Mouse (Mus musculus) spleen, adult 2 months (tissue): Measurements from ENCODE around the gene Sorbs1. TPM values are rescaled to one million over a fixed set of nuclear protein-coding genes. Genes with fewer than 3 reads are reported as not detected.

Source experiments
- DNase-seq, 2 experiments: peaks; one replicate each; pipeline versions ENCODE4 v3.0.0 to v3.0.0-alpha.2; 2012 to 2021; ENCODE audit warnings: low spot score in 2 of 2, low read depth in 1 of 2
- H3K27ac ChIP-seq: fragments of 200-500 bp; 2 replicates; pipeline ENCODE4 v1.5.1; 2012; ENCODE audit warnings: low read length, inconsistent platforms; ENCODE audit not compliant: insufficient read depth
- H3K27me3 ChIP-seq: fragments of 200-500 bp; 2 replicates; pipeline ENCODE4 v1.6.1; 2012; ENCODE audit warnings: mild to moderate bottlenecking, moderate library complexity, low read length, inconsistent platforms; ENCODE audit not compliant: control insufficient read depth, insufficient read depth
- H3K36me3 ChIP-seq: fragments of 200-500 bp; 2 replicates; pipeline ENCODE4 v1.6.1; 2012; ENCODE audit warnings: mild to moderate bottlenecking, low read length, inconsistent platforms; ENCODE audit not compliant: control insufficient read depth, insufficient read depth
- H3K4me1 ChIP-seq: fragments of 200-500 bp; 2 replicates; pipeline ENCODE4 v1.6.1; 2011; ENCODE audit warnings: inconsistent platforms; ENCODE audit not compliant: control insufficient read depth, insufficient read depth, insufficient read length
- H3K4me3 ChIP-seq: fragments of 200-500 bp; 2 replicates; pipeline ENCODE4 v1.5.1; 2011; ENCODE audit warnings: mild to moderate bottlenecking, inconsistent platforms; ENCODE audit not compliant: insufficient read depth, insufficient read length; ENCODE audit errors: extremely low read depth
- CTCF ChIP-seq: fragments of 200-500 bp; IDR thresholded peaks from 2 replicates; pipeline ENCODE4 v1.5.1; 2011; ENCODE audit warnings: mild to moderate bottlenecking, inconsistent platforms; ENCODE audit not compliant: insufficient read depth, insufficient read length, insufficient replicate concordance; ENCODE audit errors: extremely low read depth
- POLR2A ChIP-seq: fragments of 200-500 bp; IDR thresholded peaks from 2 replicates; pipeline ENCODE4 v1.6.1; 2011; ENCODE audit warnings: low read depth, low read length, inconsistent platforms
- WGBS: fragments of 180-500 bp; shearing (Covaris S2); methylation state at CpG from one replicate; pipeline ENCODE4 v1.1.7; 2018; 5-methylcytosine and 5-hydroxymethylcytosine counted together
- polyA plus RNA-seq: library from polyadenylated mRNA; depleted of rRNA; stranded (reverse); fragments of >200 nt; gene quantifications from 2 replicates; pipeline ENCODE4 v1.2.3, GENCODE M21; 2012

The Sorbs1 gene
- polyA plus RNA-seq, 1 experiment = 6.4 TPM

DNA sequence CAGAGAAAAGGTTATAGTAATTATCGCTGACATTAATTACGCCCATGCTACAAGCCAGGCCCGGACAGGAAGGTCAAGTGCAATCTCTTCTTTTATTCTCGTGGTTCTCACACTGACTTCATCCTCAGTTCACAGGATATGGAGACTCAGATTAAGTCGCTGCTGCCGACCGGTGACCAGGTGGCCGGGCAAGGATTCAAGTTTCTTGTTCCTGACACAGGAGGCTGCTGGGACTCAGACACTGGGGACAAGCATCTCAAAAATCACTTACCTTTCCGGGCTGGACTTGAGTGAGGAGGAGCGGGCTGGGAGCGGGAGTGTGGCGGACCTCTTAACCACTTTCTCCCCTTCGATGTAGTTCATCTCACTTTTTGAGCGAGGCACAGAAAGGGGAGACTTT is 161.6 kb downstream of the Sorbs1 start:
- Histone ChIP-seq H3K4me1 (no peaks in the 10 kb centered on the region), H3K27me3 (no peaks in the 10 kb centered on the region), H3K36me3 (no peaks in the 10 kb centered on the region; the same call in 1 of the 2 replicates), H3K27ac (no peak overlapping the region), H3K4me3 (no peak overlapping the region)
- TF ChIP-seq POLR2A (no peak), CTCF (no peak)
- no peak for DNase-seq
- WGBS = 91% methylated on average over 14 of the region's 14 CpGs

- Histone ChIP-seq H3K27me3 (no peaks in the 10 kb centered on the region), H3K36me3 (no peaks in the 10 kb centered on the region; the same call in 1 of the 2 replicates), H3K4me3 (no peak overlapping the region), H3K27ac (no peak overlapping the region; the same call in 1 of the 2 replicates), H3K4me1 (no peaks in the 10 kb centered on the region)
- 90% methylated on average over 4 of the region's 4 CpGs for WGBS
- TF ChIP-seq CTCF = no peak
- no peak for TF ChIP-seq POLR2A
- no peak for DNase-seq
Observed at GRCm38 (mm10) chr19:40350835-40351234, 162.7 kb downstream of the Sorbs1 start.

DNA sequence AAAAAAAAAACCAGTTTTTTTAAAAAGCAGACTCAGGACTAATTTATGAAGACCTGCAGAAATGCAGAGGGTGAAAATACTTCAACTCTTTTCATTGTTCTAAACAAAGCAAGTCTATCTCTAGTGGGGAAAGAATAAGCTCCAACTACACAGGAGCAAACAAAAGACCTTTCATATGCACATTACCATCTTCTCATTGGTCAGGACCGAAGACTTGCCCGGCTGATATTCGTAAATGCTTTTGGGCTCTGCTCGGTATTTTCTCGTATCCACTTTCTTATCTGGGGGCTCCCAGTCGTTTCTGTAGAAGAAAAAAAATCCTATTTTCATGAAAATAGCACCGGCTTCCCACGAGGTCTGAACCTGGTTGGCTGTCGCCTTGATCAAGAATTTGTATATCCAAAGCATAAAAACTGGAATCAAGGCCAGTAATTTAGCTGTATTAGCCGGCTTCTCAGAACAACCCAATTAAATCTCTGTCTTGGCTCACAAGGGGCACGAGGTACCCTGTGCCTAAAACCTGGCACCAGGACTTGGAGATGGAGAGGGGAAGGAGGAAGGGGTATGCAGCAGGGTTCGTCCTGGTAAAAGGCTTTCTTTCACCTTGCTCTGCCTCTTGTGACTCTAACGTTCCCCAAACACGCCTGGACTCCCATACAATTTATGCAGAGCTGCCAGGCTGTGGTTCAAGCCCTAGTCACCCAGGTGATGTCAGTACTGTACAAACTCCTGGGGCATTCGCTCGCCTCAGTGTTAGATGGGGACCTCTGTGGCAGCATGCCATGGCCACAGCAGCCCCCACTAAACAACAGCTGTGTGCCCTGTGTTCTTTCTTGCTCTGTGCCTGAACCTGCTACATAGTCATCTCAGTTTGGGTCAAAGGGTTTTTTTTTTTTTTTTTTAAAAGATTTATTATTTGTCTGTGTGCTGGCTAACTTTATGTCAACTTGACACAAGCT is 163.6 kb downstream of the Sorbs1 start:
- Histone ChIP-seq H3K27ac (no peak overlapping the region), H3K27me3 (no peaks in the 10 kb centered on the region), H3K36me3 (no peaks in the 10 kb centered on the region; the same call in 1 of the 2 replicates), H3K4me3 (no peak overlapping the region), H3K4me1 (no peaks in the 10 kb centered on the region)
- WGBS = 87% methylated on average over 16 of the region's 16 CpGs
- DNase-seq = no peak
- no peak for TF ChIP-seq CTCF
- TF ChIP-seq POLR2A = no peak

GRCm38 (mm10) chr19:40349281-40349680 is 164.3 kb downstream of the Sorbs1 start:
- no peak for DNase-seq
- WGBS = 91% methylated on average over 3 of the region's 3 CpGs
- no peak overlapping the region for H3K27ac ChIP-seq
- no peak overlapping the region for H3K4me3 ChIP-seq
- TF ChIP-seq POLR2A (no peak), CTCF (no peak)
- no peaks in the 10 kb centered on the region; the same call in 1 of the 2 replicates for H3K36me3 ChIP-seq
- no peaks in the 10 kb centered on the region for H3K27me3 ChIP-seq
- H3K4me1 ChIP-seq = no peaks in the 10 kb centered on the region

DNA sequence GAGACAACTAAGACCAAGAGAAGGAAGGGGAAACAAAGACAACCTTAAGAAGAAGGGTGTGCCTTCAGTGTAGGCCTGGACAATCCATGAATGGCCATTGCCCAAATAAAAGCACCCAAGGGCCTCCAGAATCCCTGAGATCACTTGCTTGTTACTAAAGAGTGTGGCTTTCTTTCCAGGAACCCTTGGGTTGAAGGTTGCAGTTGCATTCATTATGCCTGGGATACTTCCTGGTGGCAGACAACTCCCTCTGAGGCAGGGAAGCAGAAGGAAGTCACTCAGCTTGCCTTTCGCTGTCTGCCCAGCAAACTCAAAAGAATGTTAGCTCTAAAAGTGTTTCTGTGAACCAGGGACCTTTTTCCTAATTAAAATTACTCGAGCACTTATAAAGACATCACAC is 164.9 kb downstream of the Sorbs1 start:
- Histone ChIP-seq H3K4me3 (no peak overlapping the region), H3K27ac (no peak overlapping the region), H3K36me3 (no peaks in the 10 kb centered on the region; the same call in 1 of the 2 replicates), H3K27me3 (no peaks in the 10 kb centered on the region), H3K4me1 (no peaks in the 10 kb centered on the region)
- no peak for DNase-seq
- no peak for TF ChIP-seq CTCF
- no peak for TF ChIP-seq POLR2A
- WGBS = 69% methylated on average over 2 of the region's 2 CpGs

DNA sequence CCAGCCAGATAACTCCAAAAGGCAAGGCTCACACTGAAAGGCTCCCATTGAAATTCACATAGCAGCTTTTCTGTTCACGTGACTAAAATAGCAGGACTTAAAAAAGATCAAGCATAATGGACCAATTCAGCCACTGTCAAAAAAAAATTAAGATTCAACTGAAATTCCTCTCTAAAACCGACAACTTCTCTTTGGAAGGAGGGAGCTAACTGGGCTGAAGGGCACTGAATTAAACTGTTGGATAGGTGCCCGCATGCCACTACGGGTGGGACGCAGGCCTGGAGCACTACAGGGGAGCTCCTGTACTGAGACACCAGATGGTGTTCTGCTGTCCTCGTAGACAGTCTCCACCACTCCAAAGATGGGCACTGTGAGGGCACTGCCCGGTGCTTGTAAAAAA is 165.4 kb downstream of the Sorbs1 start:
- no peaks in the 10 kb centered on the region for H3K27me3 ChIP-seq
- H3K36me3 ChIP-seq = no peaks in the 10 kb centered on the region; the same call in 1 of the 2 replicates
- H3K27ac ChIP-seq = no peak overlapping the region
- no peak for DNase-seq
- no peak for TF ChIP-seq POLR2A
- no peak for TF ChIP-seq CTCF
- 92% methylated on average over 7 of the region's 7 CpGs for WGBS
- H3K4me1 ChIP-seq = no peaks in the 10 kb centered on the region
- H3K4me3 ChIP-seq = no peak overlapping the region

- WGBS = 91% methylated on average over 3 of the region's 3 CpGs
- TF ChIP-seq POLR2A (no peak), CTCF (no peak)
Observed at GRCm38 (mm10) chr19:40346908-40347307, 166.7 kb downstream of the Sorbs1 start.

More at GRCm38 (mm10) chr19:40346908-40347307, 166.7 kb downstream of the Sorbs1 start:
- H3K36me3 ChIP-seq = no peaks in the 10 kb centered on the region; the same call in 1 of the 2 replicates
- no peak overlapping the region for H3K27ac ChIP-seq
- no peaks in the 10 kb centered on the region for H3K4me1 ChIP-seq
- DNase-seq = no peak
- no peaks in the 10 kb centered on the region for H3K27me3 ChIP-seq
- no peak overlapping the region for H3K4me3 ChIP-seq
